Mouse (Mus musculus) layer of hippocampus, adult 9-11 months (tissue): Measurements from ENCODE around the gene Tmem198.
A peak's percentile ranks its signal among the peaks of the same experiment; 100 is the strongest.

Experiments
- DNase-seq: peaks from one replicate; pipeline ENCODE4 v3.0.0; 2022

Gene Tmem198

DNA sequence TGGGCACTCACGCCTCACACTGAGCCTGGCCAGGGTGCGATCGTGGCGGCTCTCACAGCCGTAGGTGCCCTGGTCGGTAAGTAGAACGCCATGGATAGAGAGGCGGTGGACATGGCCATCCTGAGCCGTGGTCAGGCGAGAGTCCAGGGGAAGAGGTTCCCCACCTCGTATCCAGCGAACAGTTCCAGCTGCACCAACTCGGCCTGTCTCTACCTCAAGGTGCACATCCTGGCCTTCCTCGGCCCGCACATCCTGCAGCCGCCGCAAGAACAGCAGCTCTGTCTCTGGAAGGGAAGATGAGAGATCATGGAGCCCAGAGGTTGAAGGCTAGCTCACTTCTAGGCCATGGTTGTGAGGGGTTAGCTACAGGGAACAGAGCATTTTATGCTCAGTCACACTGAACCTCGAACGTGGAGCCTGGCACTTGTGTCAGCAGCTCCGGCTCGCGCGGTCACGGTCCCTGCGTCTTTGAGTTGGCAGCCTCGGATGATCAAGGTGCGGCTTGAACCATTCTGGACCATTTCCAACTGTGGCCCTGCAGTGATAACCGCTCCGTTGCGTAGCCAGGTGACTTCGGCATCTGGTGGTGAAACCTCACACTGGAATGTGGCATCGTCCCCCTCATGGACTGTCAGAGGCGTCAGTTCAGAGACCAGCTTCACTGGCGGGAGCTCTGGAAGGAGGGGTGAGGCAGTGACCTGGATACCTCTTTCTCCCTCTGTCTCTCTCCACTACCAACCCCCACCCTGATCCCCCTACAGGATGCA lies 11.6 kb downstream of the Tmem198 start:
- DNase-seq: no peak

- no peak for DNase-seq
Observed at GRCm38 (mm10) chr1:75492579-75493170, 13.3 kb downstream of the Tmem198 start.

DNA sequence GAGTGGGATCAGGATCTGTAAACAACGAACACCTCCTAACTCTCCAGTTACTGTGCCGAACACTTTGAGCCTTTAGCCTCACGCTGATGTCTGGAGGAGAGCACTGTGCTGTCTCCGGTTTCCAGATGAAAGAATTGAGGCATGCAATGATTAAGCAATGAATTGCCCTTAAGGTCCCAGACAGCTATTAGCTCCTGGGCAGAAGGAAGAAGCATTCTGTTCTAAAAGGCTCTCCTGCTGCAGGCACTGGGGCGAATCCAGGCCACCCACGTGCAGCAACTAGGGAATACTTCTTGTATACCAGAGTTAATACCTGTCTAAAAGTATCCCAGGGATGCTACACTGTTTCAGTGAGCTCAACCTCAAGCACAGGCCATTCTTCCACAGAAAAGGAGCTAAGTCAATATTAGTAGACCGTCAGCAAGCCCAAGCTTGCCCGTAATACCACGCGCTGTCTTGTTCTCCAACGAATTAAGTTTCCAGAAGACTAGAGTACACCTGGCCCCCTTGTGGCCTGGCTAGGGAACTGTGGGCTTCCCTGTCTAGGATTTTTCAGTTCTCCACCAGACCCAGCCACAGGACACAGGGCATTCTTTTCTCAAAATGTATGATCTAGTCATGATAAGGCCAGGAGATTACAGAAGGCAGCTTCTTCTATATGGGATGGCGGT lies 15.7 kb downstream of the Tmem198 start:
- DNase-seq: no peak

GRCm38 (mm10) chr1:75498897-75499296 lies 19.6 kb downstream of the Tmem198 start:
- no peak for DNase-seq

DNA sequence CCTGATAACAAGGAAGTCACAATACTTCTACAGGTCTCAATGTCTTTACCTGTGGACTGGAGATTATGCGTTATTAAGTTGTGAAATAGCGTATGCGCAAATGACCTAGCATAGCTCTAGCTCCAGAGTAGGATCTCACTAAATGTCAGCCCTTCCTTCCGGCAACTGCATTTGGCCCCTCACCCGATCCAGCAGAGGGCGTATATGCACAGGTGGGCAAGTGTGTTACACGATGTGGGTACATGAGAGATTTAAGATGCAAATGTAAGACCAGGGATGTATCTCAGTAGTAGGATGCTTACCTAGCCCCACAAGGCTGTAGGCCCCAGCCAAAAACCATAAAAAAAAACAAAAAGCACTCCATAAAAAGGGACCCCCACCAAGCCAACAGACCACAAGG lies 20.1 kb downstream of the Tmem198 start:
- DNase-seq: no peak

GRCm38 (mm10) chr1:75501905-75502304 lies 22.6 kb downstream of the Tmem198 start:
- no peak for DNase-seq

GRCm38 (mm10) chr1:75502945-75503650 lies 23.8 kb downstream of the Tmem198 start:
- no peak for DNase-seq

DNA sequence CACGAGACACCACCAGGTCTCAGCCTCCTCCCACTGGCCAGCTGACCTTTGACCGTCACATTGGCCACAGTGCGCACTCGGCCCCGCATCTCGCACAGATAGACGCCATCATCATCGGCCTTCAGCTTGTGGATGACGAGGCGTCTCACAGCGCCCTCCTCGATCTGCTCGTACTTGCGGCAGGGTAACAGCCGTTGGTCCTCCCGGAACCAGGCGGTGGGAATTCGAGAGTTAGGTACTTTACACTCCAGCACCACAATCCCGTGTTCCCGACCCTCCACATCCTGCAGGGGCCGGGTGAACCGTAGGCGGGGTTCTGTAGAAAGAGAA lies 24.3 kb downstream of the Tmem198 start:
- no peak for DNase-seq

DNA sequence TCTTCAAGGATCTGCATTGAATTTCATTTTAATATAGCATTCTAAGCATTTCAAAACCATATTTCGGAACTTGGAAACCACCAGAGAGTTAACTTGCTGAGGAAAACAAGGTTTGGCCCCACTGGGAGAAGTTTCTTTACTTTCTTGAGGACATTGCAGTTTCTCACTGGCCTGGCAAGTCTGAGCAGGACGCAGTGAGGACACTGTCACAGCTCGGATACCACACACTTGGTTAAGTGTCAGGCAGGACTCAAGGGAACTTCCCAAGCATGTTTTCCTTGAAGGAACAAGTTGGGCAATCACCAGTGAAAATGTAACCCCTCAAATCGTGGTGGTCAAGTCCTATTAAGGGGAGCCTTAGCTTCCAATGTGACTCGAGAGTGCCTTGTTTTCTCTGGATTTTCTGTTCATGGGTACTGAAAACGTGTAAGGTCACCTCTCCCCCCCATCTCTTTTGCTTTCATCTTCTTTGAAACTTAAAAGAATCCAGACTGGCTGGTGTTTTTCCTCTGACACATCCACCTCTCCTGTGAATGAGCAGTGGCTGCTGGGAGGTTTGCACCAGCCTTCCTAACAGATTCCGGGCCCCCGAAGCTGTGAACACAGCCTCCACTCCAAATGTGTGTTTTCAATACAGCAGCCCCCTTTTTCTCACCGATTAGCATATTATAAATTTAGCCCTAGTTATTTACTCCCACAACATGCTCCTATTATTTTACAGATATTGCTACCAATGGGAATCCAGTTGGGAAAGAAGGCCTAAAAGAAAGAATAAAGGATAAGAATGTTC lies 25.1 kb downstream of the Tmem198 start:
- DNase-seq: peak; percentile 82

GRCm38 (mm10) chr1:75505159-75505955 lies 26.0 kb downstream of the Tmem198 start:
- peak; percentile 78 for DNase-seq

DNA sequence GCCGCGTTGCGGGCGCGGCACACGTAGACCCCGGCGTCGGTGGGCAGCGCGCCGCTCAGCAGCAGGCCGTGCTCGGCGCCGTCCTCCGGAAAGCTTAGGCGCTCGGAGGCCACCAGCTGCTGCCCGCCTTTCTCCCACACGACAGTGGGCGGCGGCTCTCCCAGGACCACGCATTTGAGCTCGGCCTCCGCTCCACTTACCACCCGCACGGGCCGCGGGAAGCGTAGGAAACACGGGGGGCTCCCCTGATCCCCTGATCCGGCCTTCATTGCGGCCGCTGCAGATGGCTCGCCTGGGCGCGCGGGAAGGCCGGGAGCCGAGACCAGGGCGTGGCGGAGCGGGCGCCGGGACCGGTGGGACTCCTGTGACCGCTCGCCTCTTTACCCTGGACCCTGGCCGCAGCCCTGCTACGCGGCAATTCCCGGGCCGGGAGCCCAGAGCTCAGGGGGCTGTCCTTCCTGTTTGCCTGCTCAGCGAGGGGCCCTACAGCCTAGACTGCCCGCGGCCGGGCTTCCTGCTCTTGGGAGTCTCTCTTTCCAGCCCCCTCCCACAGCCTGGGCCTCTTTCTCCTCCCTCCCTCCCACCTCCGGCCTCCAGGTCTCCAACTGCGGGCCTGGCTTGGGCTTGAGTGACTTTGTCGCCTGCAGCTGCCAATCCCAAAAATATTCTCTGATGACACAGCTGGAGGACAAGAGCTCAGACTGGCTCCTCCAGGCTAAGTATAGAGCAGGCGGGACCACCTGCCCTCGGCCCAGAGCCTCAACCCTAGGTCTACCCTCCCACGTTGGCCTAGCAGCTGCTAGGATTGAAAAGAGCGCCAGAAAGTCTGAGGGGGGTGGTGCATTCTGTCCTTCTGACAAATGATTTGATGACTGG lies 26.9 kb downstream of the Tmem198 start, which contains the start of gene Obsl1:
TSS of gene Obsl1 (minus strand) at position 497 of the 876 bp plus-strand sequence.
- DNase-seq: no peak

GRCm38 (mm10) chr1:75507006-75507405 lies 27.7 kb downstream of the Tmem198 start, which contains the start of gene Inha:
Gene Inha (plus strand): TSS chr1:75507077.
- no peak for DNase-seq

GRCm38 (mm10) chr1:75509586-75509985 lies 30.3 kb downstream of the Tmem198 start:
- DNase-seq: no peak

DNA sequence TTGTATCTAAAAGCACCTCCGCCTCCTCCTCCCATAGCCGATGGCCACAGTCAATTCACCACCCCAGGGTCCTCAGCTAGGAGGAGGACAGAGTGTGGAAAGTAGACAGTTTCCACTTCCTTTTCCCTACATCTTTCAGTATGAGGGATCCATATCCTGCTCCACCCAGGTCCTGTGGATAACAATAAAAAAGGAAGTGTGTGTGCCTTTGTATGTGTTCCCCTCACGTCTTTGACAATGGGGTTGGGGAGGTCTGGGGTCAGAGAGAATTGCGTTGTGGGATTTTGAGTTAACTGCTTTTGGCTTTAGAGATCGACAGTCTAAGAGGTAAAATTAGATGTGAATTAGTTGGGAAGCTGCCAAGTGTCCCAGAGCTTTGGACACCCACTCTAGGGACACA lies 30.8 kb downstream of the Tmem198 start:
- no peak for DNase-seq

DNA sequence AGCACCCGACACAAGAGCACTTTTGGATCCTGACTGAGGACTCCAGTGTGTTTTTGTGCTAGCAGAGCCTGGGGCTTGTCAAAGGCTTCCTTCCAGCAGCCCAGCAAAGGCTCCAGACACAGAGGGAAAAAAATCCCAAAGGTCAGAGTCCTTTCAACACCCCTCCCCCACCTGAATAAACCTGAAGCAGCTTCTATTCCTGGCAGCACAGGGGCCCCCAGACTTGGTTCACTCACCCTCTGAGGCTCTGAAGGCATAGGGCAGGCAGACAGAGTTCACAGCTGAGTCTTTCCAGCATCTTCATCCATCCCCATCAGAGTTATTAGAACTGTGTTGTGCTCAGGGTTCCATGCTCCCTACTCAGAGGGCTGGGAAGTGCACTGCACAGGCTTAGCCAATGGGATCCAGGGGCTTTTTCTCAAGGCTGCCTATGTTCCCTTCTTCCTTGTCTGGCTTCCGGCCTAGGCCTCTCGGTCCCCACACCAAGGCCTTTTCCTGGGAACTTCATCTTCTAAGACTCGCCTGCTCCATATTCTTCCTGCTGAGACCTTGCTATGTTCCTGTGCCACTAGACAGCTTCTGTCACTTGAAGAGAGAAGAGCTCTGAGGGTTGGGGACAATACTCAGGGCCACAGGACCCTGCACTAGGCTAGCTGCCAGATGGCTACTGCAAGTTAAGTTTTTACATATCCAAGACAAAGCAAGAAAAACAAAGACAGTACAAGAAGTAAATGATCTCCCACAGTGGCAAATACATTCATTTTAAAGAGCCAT lies 32.3 kb downstream of the Tmem198 start:
- no peak for DNase-seq

DNA sequence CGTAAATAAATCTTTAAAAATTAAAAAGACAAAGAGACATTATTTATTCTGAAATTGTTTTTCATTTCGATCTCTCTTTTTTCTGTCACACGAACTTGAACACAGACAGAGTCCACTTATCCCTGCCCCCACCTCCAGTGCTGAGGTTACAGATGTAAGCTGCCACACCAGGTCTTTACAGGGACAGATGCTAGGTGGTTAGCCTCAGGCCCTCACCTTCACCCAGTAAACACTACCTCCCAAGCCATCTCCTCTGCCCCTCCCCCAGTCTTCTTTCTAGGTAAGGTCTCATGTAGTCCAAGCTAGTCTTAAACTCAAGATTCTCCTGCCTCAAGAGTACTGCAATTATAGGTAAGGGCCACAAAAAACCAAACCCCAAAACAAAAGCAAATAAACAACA lies 33.2 kb downstream of the Tmem198 start:
- no peak for DNase-seq

- no peak for DNase-seq
Observed at GRCm38 (mm10) chr1:75516703-75517380, 37.5 kb downstream of the Tmem198 start.

- DNase-seq: no peak
Observed at GRCm38 (mm10) chr1:75517984-75518383, 38.7 kb downstream of the Tmem198 start.

- DNase-seq: no peak
Observed at GRCm38 (mm10) chr1:75518427-75518826, 39.1 kb downstream of the Tmem198 start.
